Mouse (Mus musculus): ENCODE measurements around the gene Cisd1. TPM values are rescaled to one million over a fixed set of nuclear protein-coding genes. Genes with fewer than 3 reads are reported as not detected.
A peak's percentile ranks its signal among the peaks of the same experiment; 100 is the strongest.

Gene Cisd1
- total RNA-seq, 1 experiment from 2014 or later: 26.3 TPM

DNA sequence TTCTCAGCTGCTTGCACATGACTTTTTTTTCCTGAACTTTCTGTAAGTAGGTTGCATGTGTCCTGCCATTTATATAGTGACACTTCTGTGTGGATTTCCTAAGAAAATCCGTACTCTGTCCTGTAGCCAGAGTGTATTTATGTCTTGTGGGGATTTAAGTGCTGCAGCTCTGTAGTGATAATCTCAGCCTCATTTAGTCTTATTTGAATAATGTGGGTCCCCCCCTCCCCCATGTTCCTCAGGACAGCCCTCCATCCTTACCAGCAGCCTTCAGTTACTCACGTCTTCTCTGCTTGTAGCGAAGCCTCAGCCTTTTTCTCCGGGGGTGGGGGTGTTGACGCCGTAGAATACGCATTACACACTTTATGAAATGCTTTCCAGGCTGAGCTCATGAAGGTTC lies 6.5 kb upstream of the Cisd1 start:
- no peak for ATAC-seq (replicated peaks; ENCODE audit: low read depth, poor library complexity, severe bottlenecking)

DNA sequence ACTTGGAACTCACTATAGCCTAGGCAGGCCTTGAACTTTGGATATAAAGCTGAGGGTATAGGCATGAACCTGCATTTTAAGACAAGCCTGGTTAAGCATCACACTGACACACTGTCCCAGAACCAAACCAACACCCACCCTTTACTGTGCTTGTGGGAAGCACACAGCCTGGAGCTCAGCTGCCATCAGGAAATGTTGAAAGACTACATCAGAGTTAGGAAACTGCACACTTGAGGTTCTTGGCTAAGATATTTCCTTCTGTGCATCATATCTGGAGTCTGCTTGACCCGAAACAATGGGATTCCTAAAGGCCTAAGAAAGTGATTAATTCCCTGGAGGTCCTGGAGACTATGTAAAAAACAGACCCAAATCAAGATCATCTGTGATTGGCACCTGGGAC lies 4.5 kb upstream of the Cisd1 start:
- peak; percentile 7 for ATAC-seq (replicated peaks; ENCODE audit: low read depth, poor library complexity, severe bottlenecking)

DNA sequence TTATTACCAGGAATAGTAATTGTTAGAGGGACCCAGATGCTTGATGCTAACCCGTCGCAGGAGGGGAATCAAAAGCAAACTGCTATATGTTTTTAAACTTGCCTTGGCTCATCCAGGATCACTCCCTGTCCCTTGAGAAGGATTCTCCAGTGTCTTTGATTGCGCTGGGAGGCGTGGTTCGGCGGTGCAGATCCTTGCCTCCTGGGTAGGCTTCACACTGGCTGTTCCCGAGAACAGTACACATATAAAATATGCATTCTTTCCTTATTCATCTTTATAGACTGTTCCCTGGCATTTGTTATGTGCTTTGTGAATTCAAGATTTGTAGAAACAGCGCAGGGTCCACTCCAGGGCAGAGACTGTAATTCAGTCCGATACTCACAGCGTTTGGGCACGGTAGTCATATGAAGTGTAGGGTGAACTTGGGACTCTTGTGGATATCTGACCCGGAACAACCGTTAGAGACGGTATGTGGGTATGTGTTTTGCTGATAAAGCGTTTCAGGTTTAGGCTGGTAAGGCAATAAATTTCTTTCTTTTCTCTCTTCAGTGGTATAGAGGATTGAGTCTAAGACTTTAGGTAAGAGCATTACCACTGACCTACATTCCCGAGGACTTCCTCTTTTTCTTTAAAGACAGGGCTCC lies 4.0 kb upstream of the Cisd1 start:
- peak; percentile 27 for ATAC-seq (replicated peaks; ENCODE audit: low read depth, poor library complexity, severe bottlenecking)

DNA sequence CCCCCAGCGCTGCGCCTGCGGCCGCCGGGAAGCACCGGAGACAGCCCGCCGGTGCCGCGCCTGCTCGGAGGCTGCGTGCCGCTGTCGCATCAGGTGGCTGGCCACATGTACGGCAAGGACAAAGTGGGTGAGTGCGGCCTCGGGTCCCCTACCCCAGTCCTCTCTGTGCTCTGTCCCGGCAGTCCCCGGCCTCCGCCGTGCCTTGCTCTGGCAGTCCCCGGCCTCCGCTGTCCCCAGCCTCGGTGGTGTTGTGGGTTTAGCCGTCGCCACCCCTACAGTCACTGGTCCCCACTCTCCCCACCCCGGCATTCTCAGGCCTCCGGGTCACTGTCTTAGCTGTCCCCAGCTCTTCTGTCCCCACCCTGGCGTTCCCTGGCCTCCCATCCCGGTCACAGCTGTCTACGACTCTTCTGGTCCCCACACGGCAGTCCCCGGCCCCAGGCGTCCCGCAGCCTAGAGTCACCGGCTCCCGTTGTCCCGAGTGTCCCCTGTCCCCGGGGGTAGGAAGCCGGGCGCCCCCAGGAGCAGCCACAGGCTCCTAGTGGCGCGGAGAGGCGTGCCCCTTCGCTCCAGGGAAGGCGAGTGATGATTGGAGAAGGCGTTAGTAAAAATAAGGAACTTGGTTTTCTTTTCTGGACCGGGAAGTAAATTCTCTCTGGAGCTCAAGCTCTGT lies 3.3 kb upstream of the Cisd1 start:
- ATAC-seq (replicated peaks; ENCODE audit: low read depth, poor library complexity, severe bottlenecking): peak; percentile 45

DNA sequence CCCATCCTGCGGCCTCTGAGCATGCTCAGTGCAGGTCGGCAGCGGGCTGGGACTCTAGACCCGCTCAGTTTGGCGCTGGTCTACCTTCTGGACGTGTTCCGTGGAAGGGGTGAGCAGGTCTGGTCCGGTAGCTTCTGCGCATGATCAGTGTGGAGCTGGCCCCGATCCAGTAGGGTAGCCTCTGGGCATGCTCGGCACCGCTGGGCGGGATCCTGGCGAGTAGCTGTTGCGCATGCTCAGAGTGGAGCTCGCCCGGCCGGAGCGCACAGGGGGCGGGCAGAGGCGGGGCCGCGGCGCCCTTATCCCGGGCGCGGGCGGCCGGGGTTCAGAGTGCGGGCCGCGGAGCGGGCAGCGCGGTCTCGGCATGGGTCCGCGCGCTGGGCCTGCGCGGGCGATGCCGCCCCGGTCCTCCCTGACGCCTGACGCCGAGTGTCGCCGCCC lies 2.8 kb upstream of the Cisd1 start, which contains the start of gene Ipmk:
Ipmk (plus strand) TSS at position 255 of the 441 bp plus-strand sequence.
- ATAC-seq (replicated peaks; ENCODE audit: low read depth, poor library complexity, severe bottlenecking): peak; percentile 50

DNA sequence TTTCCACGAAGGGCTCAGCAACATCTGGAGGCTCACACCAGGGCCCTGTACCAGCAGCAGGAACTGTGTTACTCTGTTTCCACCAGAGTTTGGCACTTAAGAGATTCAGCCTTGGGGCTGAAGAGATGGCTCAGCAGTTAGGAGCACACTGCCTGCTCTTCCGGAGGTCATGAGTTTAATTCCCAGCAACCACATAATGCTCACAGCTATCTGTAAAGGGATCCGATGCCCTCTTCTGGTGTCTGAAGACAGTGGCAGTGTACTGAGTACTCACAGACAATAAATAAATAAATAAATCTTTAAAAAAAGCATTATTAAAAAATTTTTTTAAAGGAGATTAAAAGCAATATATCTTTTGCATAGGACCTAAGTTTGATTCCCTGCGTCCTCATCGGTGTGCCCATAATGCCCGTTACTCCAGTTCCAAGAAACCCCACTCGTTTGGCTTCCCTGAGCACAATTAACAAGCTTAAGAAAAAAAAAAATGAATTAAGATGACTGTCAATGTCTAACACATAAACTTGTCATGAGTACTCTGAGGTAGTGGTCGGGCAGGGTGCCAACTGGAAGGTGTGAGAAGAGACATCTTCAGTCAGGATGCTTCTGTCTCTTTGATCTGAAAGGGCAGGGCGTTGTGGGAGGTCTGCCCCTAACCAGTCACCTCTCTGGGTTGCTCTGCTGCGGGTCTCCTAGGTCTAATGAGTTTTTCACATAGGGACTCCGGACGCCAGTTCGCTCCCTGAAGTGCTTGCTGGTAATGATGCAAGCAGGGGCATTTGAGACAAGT lies 2.2 kb upstream of the Cisd1 start:
- no peak for ATAC-seq (replicated peaks; ENCODE audit: low read depth, poor library complexity, severe bottlenecking)

DNA sequence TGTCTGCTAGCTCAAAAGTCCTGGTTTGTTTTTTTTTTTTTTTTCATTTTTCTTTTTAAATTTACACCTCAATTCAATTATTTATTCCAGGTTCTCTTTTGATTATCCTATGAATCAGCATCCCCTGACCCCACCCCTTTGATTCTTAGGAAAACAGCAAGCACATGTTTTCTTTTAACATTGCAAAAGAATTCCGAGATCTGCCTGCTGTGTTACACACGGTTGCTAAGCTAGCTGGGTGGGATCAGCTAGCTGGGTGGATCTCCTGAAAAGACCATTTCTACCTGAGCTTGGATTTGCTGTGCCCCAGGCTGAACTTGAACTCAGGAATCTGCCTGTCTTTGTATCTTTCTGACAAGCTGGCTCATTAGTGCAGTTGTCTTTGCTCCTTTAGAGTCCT lies 1.4 kb upstream of the Cisd1 start:
- ATAC-seq (replicated peaks; ENCODE audit: low read depth, poor library complexity, severe bottlenecking): no peak

DNA sequence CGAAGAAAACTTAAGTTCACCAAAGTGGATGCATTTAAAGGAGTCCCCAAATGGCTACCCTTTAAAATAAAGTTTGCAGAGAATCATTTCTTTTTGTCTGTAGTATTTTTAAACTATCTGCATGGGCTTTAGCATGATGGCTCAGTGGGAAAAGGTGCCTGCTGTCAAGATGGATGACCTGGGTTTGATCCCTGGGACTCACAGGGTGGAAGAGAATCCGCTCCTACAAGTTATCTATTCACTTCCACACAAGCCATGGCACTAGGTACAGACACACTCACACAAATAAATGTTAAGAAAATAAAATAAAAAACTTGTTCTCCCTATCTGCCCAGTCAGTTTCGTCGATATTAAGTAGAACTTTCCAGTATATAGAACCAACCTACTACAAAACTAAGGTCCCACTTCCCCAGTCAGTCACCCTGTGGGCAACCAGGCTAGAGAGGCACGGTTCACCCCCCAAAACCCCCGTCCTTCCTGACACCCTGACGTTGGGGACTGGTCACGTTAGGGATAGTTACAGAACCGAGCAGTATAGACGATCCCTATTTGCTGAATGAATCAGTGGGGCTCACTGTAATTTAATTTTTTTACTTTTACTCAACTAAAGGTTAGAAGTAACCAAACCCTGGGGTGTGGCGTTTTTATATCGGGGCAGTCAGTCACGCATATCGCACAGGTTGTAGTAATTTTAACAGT lies 1.0 kb downstream of the Cisd1 start:
- no peak for ATAC-seq (replicated peaks; ENCODE audit: low read depth, poor library complexity, severe bottlenecking)

DNA sequence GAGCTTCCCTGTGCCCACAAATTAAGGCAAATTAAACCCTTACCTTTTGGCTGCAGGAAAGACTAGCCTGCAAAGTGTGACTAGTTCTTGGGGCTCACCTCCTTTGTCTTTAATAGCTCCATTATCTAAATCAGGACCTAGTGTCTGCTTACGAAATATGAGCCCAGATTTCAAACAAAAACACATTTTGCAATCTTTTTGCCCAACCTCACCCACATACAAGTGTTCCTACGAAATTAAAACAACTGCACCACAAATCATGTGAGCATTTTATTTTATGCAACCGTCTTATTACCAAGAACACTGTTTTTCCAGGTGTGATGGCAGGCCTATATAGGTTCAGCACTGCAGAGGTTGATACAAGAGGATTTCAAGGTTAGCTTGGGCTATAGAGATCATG lies 1.6 kb downstream of the Cisd1 start:
- no peak for ATAC-seq (replicated peaks; ENCODE audit: low read depth, poor library complexity, severe bottlenecking)

DNA sequence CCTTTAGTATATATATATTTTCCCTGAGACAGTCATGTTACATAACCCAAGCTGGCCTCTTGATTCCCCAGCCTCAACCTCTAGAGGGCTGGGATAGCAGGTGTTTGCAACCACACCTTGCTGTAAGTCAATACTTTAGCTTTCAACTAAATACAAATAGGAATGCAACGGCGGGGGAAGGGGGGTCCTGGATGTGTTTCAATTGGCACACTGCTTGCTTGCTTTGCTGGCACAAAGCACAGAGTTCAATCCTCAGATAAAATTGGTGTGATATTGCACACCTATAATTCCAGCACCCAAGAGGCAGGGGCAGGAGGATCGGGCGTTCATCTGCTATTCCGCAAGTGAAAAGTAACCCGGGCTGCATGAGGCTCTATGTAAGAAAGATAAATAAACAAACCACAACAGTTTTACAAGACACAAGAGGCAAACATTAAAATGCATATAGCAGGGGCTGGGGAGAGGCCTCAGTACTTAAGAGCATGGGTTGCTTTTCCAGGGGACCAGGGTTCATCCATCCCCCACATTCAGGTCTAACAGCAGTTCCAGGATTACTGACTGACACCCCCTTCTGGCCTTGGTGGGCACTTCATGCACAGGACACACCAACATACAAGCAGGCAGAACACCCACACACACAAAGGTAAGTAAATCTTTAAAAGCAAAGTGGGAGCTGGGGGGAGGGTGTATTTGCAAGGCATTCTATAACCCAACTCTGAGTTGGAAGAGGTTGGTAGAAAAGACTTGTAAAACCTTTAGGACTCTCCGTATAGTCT lies 2.5 kb downstream of the Cisd1 start:
- peak; percentile 30; the same call in 1 of the 2 replicates for ATAC-seq (replicated peaks; ENCODE audit: low read depth, poor library complexity, severe bottlenecking)

DNA sequence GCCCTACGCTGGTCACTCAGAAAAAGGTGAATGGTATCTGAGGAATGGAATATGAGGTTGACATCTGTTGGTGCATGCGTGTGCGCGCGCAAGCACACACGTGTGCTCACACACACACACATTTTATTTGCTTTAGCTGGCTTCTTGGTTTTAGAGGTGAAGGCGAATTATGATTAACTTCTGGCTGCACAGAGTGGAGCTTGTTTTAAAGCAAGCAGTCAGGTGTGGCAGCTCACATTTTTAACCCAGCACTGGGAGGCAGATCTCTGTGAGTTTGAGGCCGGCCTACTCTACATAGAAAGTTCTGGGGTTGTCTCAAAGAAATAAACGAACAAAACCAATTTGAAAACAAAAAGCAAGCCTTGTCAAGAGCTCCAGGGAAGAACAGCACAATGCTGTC lies 3.5 kb downstream of the Cisd1 start:
- no peak for ATAC-seq (replicated peaks; ENCODE audit: low read depth, poor library complexity, severe bottlenecking)

DNA sequence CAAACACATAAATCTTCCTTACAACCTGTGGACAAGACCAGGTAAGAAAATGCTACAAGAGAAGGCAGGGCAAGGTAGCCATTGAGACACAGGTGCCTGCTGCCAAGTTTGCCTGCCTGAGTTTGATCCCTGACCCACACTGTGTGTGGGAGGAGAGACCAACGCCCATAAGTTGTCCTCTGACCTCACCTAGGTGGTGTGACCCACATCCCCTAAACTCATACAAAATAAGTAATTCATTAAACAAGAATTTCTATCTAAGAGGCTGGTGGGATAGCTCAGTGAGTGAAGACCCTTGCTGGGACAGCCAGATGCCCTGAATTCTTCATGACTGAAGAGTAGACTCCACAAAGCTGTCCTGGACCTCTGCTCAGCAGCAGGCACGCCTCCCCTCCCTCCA lies 4.6 kb downstream of the Cisd1 start:
- ATAC-seq (replicated peaks; ENCODE audit: low read depth, poor library complexity, severe bottlenecking): no peak

DNA sequence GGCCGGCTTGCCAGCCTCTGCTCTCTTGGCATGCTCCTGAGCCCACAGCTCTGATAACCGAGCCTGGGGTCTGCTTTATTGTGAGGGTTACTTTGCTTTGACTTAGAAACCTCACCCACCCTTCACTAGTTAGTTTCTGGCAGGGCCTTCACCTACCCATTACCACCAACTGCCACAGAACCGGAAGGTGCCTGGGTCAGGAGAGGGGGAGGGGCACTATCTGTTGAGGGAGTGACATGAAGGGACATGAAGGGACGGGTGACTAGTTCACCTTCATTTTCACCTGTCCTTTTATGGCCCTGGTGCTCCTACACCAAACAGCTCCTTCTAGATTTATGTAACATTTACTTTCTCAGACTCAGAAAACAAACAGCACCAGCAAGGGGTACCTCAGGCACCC lies 5.3 kb downstream of the Cisd1 start:
- ATAC-seq (replicated peaks; ENCODE audit: low read depth, poor library complexity, severe bottlenecking): peak; percentile 38

DNA sequence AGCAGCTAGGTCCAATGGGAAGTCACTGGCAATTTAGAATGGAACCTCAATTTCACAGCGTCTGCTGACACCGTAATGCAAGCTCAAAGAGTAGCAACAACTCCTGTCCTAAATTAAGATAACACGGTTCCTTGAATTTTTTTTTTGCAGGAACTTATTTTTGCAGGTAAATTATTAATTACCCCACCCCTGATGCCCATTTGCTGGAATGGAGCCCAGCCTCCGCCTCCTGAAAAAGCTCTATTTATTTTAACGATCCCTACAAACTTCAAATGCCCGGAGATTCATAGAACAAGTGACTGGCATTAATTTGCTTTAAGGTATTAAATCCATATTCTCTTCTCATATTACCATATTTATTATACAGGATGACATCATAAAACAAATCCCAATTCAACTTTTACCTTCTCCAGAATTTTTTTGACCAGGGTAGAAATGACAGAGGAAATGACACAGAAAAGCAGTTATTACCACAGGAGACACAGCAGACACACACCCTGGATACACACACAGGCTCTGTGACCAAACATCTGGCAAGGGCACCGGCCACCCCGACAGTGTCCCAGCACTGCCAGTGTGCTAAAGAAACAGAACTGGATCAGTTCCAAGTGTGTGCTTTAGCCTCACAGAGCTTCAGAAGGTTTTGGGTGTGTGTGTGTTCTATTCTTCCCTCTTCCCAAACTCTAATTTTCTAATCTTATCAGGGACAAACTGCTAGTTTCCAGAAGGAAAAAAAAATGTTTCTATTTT lies 6.4 kb downstream of the Cisd1 start:
- ATAC-seq (replicated peaks; ENCODE audit: low read depth, poor library complexity, severe bottlenecking): no peak

DNA sequence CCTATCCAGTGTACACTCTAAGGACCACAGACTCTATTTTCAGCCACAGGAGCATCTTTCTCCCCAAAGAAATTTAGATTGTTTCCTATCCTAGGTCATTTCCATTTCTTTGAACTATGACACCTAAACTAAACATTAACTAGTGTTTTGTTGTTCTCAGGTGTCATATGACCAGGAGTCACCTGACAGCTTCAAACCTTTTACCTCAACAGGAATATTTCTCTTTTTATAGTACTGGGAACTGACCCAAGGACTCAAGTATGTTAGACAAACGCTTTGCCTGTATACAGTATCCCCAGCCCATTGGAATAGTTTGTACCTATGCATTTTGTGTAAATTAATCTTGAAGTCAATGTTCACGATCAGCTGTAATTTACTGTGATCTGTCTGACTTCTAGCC lies 7.0 kb downstream of the Cisd1 start:
- no peak for ATAC-seq (replicated peaks; ENCODE audit: low read depth, poor library complexity, severe bottlenecking)

DNA sequence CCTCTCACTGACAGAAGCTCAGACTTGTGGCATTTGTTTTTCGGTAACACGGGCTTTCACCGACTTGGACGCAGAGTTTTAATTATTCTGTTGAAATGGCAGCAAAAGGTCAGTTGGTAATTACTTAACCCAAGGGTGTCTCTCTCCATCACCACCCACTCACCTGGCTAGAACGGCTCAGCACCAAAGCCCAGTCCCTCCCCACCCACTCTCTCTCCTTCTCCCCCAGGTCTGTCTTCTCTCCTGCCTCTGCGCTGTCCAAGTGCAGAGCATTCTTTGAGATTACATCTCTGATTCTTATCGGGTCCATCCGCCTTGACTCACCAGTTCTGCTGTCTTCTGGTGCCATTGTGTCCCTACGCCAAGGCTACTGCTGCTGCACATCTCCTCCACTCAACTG lies 11.9 kb downstream of the Cisd1 start:
- ATAC-seq (replicated peaks; ENCODE audit: low read depth, poor library complexity, severe bottlenecking): no peak

DNA sequence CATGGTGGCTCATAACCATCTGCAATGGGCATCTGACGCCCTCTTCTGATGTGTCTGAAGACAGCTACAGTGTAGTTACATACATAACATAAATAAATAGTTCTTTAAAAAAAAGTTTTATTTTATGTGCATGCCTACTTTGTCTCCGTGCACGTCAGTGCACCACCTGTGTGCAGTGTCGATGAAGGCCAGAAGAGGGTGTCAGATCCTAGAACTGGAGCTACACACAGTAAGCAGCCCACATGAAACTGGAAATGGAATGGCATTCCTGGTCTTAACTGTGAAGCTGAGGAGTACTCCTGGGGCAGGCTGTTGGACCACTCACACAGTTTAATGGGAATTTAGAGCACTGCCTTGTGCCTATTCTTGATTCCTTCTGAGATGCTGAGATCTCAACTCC lies 12.4 kb downstream of the Cisd1 start:
- ATAC-seq (replicated peaks; ENCODE audit: low read depth, poor library complexity, severe bottlenecking): 0 out of 2 replicates have a peak, but pooled peaks have one; percentile 36

DNA sequence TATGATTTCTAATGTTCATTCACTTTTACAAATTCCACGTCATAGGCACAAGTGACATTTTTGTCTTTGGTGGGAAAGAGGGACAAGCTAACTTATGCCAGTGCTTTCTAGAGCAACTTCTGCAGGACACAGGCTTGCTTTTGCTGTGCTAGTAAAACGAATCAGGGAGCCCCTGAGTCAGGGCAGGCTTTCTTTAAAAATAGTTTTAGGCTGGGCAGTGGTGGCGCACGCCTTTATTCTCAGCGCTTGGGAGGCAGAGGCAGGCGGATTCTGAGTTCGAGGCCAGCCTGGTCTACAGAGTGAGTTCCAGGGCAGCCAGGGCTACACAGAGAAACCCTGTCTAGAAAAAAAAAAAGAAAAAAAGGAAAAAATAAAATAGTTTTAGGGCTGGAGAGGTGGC lies 12.8 kb downstream of the Cisd1 start:
- ATAC-seq (replicated peaks; ENCODE audit: low read depth, poor library complexity, severe bottlenecking): no peak

DNA sequence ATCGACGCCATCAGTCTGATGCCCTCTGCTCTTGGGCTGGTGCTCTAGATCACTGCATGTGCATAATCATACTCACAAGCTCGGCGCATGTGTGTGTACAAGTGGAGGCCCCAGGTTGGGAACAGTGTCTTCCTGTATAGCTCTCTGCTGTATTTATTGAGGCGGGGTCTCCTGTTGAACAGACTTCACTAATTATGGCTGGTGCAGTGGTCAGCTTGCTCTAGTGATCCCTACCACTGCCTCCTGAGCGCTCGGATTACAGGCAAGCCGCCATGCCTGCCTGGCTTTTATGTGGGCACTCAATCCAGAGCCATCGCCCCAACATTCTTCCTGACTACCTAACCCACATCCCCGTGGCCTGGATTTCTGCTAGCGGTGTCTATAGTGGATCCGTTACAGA lies 14.7 kb downstream of the Cisd1 start:
- ATAC-seq (replicated peaks; ENCODE audit: low read depth, poor library complexity, severe bottlenecking): no peak
